Mouse (Mus musculus) frontal cortex, adult 2 months (tissue): ENCODE measurements around the gene Igsf10. TPM values are rescaled to one million over a fixed set of nuclear protein-coding genes. Genes with fewer than 3 reads are reported as not detected.

Experiments used
- DNase-seq, 2 experiments: peaks; one replicate each; pipeline ENCODE4 v3.0.0; 2022; ENCODE audit warnings: low spot score in 1 of 2; ENCODE audit errors: extremely low spot score in 1 of 2
- polyA plus RNA-seq: library from polyadenylated mRNA; depleted of rRNA; stranded (reverse); fragments of >200 nt; gene quantifications from 2 replicates; pipeline ENCODE4 v1.2.3, GENCODE M21; 2012; rRNA removed

Gene Igsf10
- polyA plus RNA-seq, 1 experiment: 1.0 TPM

DNA sequence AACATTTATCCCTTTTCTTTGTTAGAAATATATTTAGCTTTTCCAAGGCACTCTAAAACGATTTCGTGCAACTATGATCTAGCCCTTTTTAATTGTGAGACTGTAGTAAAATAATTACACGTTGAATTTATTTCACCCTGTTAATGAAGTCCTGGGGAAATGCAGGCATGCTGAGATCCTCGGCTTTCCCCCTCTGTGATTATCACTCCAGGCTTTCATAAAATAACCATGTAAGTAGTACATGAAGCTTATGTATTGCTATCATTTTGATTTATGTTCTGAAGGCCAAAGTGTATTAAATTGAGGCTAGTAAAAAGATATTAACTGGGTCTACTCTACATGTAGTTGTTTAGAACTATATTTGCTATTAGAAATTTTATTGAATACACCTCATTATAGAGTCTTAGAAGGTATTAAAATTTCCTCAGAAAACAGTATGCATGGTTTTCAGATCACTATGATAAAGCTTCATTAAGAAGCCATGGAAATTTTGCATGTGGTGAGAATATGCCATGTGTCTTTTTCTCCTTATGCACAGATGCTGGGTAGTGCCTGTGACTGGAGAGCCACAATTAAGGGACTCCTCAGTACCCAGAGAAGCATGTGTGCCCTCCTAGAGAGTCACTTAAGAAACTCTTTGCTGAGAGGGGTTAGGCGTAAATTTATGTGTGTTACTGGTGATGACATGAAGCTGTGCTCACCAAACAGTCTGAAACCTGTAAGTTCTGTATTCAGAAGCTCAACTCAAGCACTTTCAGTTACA lies 50.6 kb downstream of the Igsf10 start:
- no peak for DNase-seq

DNA sequence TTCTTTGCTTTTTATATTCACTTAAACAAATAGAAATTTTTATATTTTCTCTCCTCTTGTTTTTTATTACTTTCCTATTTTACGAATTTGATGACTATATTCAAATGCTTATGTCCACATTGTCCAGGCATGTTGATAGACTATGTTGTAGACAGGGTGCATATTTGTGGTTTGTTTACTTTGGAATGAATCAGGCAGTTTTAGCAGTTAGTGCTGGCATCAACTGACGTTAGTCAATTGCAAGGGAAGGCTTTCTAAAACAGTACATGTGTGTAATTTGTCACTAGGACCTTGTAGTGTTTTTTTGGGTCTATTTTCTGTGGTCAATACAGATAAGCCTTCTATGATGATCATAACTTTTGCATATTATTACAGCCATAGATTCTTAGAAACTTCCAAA lies 53.6 kb downstream of the Igsf10 start:
- DNase-seq: no peak

DNA sequence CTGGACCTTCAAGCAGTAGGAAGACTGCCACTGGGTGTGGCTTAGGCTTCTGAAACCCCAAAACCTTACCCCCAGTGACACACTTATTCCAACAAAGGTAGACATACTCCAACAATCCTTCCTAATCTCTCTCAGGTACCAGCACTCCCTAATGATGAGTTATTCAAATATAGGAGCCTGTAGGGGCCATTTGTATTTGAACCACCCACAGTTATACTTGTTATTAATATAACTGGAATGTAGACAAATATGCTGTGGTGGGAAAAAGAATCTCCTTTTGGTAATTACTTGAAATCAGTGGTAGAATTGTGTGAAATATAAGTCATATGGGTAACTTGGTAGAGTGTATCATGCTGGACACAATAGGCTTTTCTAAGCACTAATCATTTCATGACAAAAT lies 65.6 kb downstream of the Igsf10 start:
- DNase-seq: no peak

DNA sequence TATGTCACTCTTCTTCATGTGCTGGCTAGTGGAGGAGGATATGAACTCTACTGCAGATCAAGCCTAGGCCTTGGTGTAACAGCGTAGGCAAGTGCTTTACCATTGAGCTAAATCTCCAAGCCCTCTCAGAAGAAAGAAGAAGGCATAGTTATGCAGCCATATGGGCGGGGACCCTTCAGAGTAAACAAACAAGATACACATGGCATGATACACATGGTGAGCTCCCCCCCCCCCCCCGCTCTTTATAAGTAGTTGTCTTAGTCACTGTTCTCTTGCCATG lies 66.0 kb downstream of the Igsf10 start:
- no peak for DNase-seq

DNA sequence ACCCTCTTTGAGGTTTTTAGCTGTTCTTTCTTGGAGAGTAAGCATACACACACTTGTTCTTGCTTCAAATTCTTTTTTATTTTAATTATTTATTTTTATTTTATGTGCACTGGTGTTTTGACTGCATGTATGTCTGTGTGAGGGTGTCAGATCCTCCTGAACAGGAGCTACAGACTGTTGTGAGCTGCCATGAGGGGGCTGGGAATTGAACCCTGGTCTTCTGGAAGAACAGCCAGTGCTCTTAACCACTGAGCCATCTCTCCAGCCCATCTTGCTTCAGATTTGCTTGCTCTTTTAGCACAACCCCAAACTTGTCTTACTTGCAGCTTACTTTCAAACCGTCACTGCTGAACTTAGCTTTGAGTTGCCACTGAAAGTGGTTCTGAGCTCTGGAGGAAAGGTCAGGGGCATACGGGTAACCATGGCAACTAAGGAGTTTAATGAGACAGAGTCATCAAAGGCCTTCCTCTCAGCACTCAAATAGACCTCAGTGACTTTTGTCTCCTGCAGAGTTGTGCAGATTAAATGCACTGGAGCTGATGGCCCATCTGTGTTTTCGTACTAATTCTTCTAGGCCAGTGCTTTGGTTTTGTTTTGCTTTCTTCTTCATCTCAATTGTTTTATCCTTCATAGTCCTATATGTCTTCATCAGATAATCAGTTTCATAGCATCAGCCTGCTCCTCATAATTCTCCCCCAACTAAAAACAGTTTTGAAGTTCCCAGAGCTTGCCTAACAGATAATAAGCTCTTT lies 66.5 kb downstream of the Igsf10 start:
- DNase-seq: no peak

DNA sequence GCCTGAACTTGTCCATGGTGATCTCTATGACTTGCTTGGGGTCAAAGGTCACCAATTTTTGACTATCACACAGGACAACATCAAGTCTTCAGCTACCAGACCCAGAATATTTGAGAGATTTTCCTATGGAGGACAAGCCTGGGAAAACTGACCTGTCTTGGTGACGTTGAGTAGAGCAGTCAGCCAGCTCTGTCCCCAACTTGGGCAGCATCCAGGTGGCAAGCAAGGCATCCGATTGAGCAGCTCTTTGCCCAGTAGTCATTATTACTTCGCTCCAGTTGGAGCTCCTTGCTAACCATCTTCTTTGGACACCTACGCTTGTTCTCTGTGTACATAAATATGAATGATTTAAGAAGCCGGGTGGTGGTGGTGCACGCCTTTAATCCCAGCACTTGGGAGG lies 73.4 kb downstream of the Igsf10 start:
- no peak for DNase-seq

Other genes starting within 250 kb of the Igsf10 start
- gene Gpr171, start 242.6 kb downstream of the Igsf10 start, polyA plus RNA-seq: not detected in 2 replicates
- gene P2ry14, start 190.8 kb downstream of the Igsf10 start, polyA plus RNA-seq: 3.7 TPM in 2 replicates
- not detected in 2 replicates for gene Gpr87, start 149.3 kb downstream of the Igsf10 start, polyA plus RNA-seq
- gene P2ry13, start 133.5 kb downstream of the Igsf10 start, polyA plus RNA-seq: 10.6 and 18.0 TPM in 2 replicates
- 57.4 and 91.1 TPM in 2 replicates for gene P2ry12, start 81.5 kb downstream of the Igsf10 start, polyA plus RNA-seq